Mouse (Mus musculus) MEL (cell line): ENCODE results near the gene Gm8439. TPM values are rescaled to one million over a fixed set of nuclear protein-coding genes. Genes with fewer than 3 reads are reported as not detected.

ENCODE experiments used
- DNase-seq: peaks from one replicate; pipeline ENCODE4 v3.0.0; 2011; ENCODE audit warnings: low read depth, low spot score
- H3K27ac ChIP-seq: 2 replicates; pipeline ENCODE4 v1.5.1; 2012; ENCODE audit warnings: low read depth, mild to moderate bottlenecking, control low read depth, low read length, moderate library complexity; ENCODE audit not compliant: control insufficient read depth
- H3K27me3 ChIP-seq, 2 experiments: fragments of 150-350 bp in 1 of 2; sonication (generic) in 1 of 2; 2 replicates each; pipeline ENCODE4 v1.6.1; 2012; ENCODE audit warnings: low read length in 2 of 2, mild to moderate bottlenecking in 2 of 2, improper control_type of control experiment in 1 of 2, moderate library complexity in 1 of 2; ENCODE audit not compliant: insufficient read depth in 2 of 2, control insufficient read depth in 1 of 2
- H3K36me3 ChIP-seq, 2 experiments: 2 replicates each; pipeline ENCODE4 v1.6.1; 2012 to 2014; ENCODE audit warnings: low read length in 2 of 2, improper control_type of control experiment in 1 of 2, inconsistent platforms in 1 of 2, mild to moderate bottlenecking in 1 of 2; ENCODE audit not compliant: insufficient read depth in 2 of 2, control insufficient read depth in 1 of 2
- H3K4me1 ChIP-seq, 2 experiments: fragments of 150-350 bp in 1 of 2; sonication (generic) in 1 of 2; 2 replicates each; pipeline ENCODE4 v1.6.1; 2012; ENCODE audit warnings: low read length in 2 of 2, improper control_type of control experiment in 1 of 2, mild to moderate bottlenecking in 1 of 2; ENCODE audit not compliant: insufficient read depth in 2 of 2, control insufficient read depth in 1 of 2
- H3K4me3 ChIP-seq, 2 experiments: fragments of 150-350 bp in 1 of 2; sonication (generic) in 1 of 2; 2 replicates each; pipeline ENCODE4 v1.5.1; 2012; ENCODE audit warnings: low read depth in 2 of 2, low read length in 2 of 2, mild to moderate bottlenecking in 2 of 2, moderate library complexity in 2 of 2, control low read depth in 1 of 2, improper control_type of control experiment in 1 of 2; ENCODE audit not compliant: control insufficient read depth in 1 of 2, insufficient read depth in 1 of 2
- H3K79me2 ChIP-seq: 2 replicates; pipeline ENCODE4 v1.6.1; 2012; ENCODE audit warnings: mild to moderate bottlenecking, low read length, moderate library complexity; ENCODE audit not compliant: control insufficient read depth, poor library complexity, insufficient read depth
- H3K9ac ChIP-seq: 2 replicates; pipeline ENCODE4 v1.6.1; 2012; ENCODE audit warnings: low read depth, mild to moderate bottlenecking, control low read depth, low read length, moderate library complexity; ENCODE audit not compliant: control insufficient read depth, poor library complexity, severe bottlenecking
- H3K9me3 ChIP-seq: fragments of 150-350 bp; sonication (generic); replicated peaks from 2 replicates; pipeline ENCODE4 v1.6.1; 2012; ENCODE audit warnings: mild to moderate bottlenecking, low read length, improper control_type of control experiment, moderate library complexity; ENCODE audit not compliant: insufficient read depth
- CTCF ChIP-seq, 3 experiments: IDR thresholded peaks in 2 of 3; conservative IDR thresholded peaks in 1 of 3; 2 replicates each; pipeline ENCODE4 v1.5.1; 2011 to 2012; ENCODE audit warnings: low read length in 3 of 3, low read depth in 2 of 3, mild to moderate bottlenecking in 2 of 3, improper control_type of control experiment in 1 of 3, inconsistent platforms in 1 of 3, mixed read lengths in 1 of 3, moderate library complexity in 1 of 3; ENCODE audit not compliant: control insufficient read depth in 1 of 3, insufficient read depth in 1 of 3, poor library complexity in 1 of 3, severe bottlenecking in 1 of 3
- GABPA ChIP-seq: IDR thresholded peaks from 2 replicates; pipeline ENCODE4 v1.6.1; 2012; ENCODE audit warnings: low read depth, mild to moderate bottlenecking, inconsistent platforms, low read length, improper control_type of control experiment, moderate library complexity
- HCFC1 ChIP-seq: IDR thresholded peaks from 2 replicates; pipeline ENCODE4 v1.6.1; 2012; ENCODE audit warnings: low read depth, mild to moderate bottlenecking, inconsistent platforms, low read length, improper control_type of control experiment, moderate library complexity
- JUND ChIP-seq: IDR thresholded peaks from 2 replicates; pipeline ENCODE4 v1.6.1; 2011; ENCODE audit warnings: low read depth, mild to moderate bottlenecking, improper control_type of control experiment, low read length
- KAT2A ChIP-seq: conservative IDR thresholded peaks from 2 replicates; pipeline ENCODE4 v1.6.1; 2012; ENCODE audit warnings: low read depth, low read length, improper control_type of control experiment, inconsistent platforms
- MEF2A ChIP-seq: IDR thresholded peaks from 2 replicates; pipeline ENCODE4 v1.6.1; 2014; ENCODE audit warnings: low read depth, mild to moderate bottlenecking, inconsistent platforms, low read length, improper control_type of control experiment; ENCODE audit not compliant: poor library complexity, insufficient replicate concordance, severe bottlenecking; ENCODE audit errors: extremely low read depth
- MYC ChIP-seq: IDR thresholded peaks from 2 replicates; pipeline ENCODE4 v1.6.1; 2011; ENCODE audit warnings: low read depth, mild to moderate bottlenecking, low read length, improper control_type of control experiment, moderate library complexity
- POLR2AphosphoS2 ChIP-seq: IDR thresholded peaks from 2 replicates; pipeline ENCODE4 v1.6.1; 2011; ENCODE audit warnings: low read length, improper control_type of control experiment
- RAD21 ChIP-seq: IDR thresholded peaks from 2 replicates; pipeline ENCODE4 v1.6.1; 2011; ENCODE audit warnings: mild to moderate bottlenecking, low read depth, low read length, improper control_type of control experiment
- TAL1 ChIP-seq: IDR thresholded peaks from 2 replicates; pipeline ENCODE4 v1.6.1; 2012; ENCODE audit warnings: mild to moderate bottlenecking, inconsistent platforms, low read length, moderate library complexity, mixed read lengths
- TCF12 ChIP-seq: IDR thresholded peaks from 2 replicates; pipeline ENCODE4 v1.6.1; 2014; ENCODE audit warnings: low read depth, mild to moderate bottlenecking, inconsistent platforms, low read length, improper control_type of control experiment, moderate library complexity
- USF1 ChIP-seq: IDR thresholded peaks from 2 replicates; pipeline ENCODE4 v1.6.1; 2014; ENCODE audit warnings: low read depth, mild to moderate bottlenecking, inconsistent platforms, low read length, improper control_type of control experiment, moderate library complexity
- USF2 ChIP-seq, 2 experiments: IDR thresholded peaks; 2 replicates each; pipeline ENCODE4 v1.6.1; 2011 to 2012; ENCODE audit warnings: improper control_type of control experiment in 2 of 2, low read length in 2 of 2, borderline replicate concordance in 1 of 2, inconsistent platforms in 1 of 2, low read depth in 1 of 2, mild to moderate bottlenecking in 1 of 2; ENCODE audit not compliant: insufficient read depth in 1 of 2
- ZC3H11A ChIP-seq: IDR thresholded peaks from 2 replicates; pipeline ENCODE4 v1.6.1; 2012; ENCODE audit warnings: low read depth, mild to moderate bottlenecking, inconsistent platforms, low read length, improper control_type of control experiment
- ZNF384 ChIP-seq: IDR thresholded peaks from 2 replicates; pipeline ENCODE4 v1.6.1; 2012; ENCODE audit warnings: low read depth, mild to moderate bottlenecking, inconsistent platforms, low read length, improper control_type of control experiment
- polyA plus RNA-seq, 2 experiments: library from polyadenylated mRNA; stranded (reverse) in 1 of 2; unstranded in 1 of 2; fragments of >175 nt in 1 of 2; fragments of >200 nt in 1 of 2; gene quantifications; 2 replicates each; pipeline versions ENCODE4 v1.2.1 to v1.2.4; 2012; ENCODE audit warnings: low replicate concordance in 2 of 2, low read depth in 1 of 2; ENCODE audit not compliant: insufficient read length in 2 of 2, insufficient read depth in 1 of 2, missing spikeins in 1 of 2
- total RNA-seq: library from RNA; depleted of rRNA; stranded (reverse); fragments of 300-350 nt; gene quantifications from 2 replicates; pipeline ENCODE4 v1.2.3, GENCODE M21; 2012

Gene Gm8439
- total and polyA plus RNA-seq, 3 experiments, result not detected

DNA sequence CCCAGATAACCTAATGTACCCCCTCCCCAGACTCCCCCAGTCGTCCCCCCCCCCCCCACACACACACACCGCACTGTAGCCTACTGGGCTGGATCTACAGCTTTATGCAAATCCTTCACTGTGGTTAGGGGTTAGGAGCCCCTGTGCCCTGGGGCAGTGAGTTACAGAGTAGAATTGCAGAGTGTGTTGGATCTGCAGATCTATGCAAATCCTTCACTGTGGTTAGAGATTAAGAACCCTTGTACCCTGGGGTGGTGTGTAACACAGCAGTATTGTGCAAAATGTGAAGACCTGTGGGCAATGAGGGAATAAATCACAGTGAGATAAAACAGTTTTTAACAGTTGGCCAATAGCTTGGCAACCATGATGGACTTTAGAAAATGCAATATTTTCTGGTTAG is 10.4 kb downstream of the Gm8439 start:
- Histone ChIP-seq H3K9me3 (no peaks in the 10 kb centered on the region), H3K4me1 (no peaks in the 10 kb centered on the region), H3K27ac (no peak overlapping the region), H3K9ac (no peak overlapping the region), H3K79me2 (no peaks in the 10 kb centered on the region), H3K36me3 (no peaks in the 10 kb centered on the region), H3K27me3 (peaks cover 0 to 3% of the 10 kb centered on the region in 2 experiments; a peak in 2 of 4 replicates), H3K4me3 (no peak overlapping the region)
- DNase-seq, result no peak
- TF ChIP-seq TAL1 (no peak), USF2 (IDR thresholded peaks at IDR 0.05; ENCODE audit: borderline replicate concordance in 1 of 2, insufficient read depth in 1 of 2, low read depth in 1 of 2, low read length in 2 of 2) (no peak), HCFC1 (no peak), ZNF384 (no peak), POLR2AphosphoS2 (no peak), ZC3H11A (no peak), GABPA (no peak), MEF2A (no peak), MYC (no peak), RAD21 (no peak), USF1 (no peak), CTCF (IDR thresholded peaks at IDR 0.05 in 2 of 3, conservative IDR thresholded peaks at IDR 0.05 in 1 of 3; ENCODE audit: control insufficient read depth in 1 of 3, insufficient read depth in 1 of 3, low read depth in 2 of 3, low read length in 3 of 3, poor library complexity in 1 of 3, severe bottlenecking in 1 of 3) (no peak), TCF12 (no peak), KAT2A (no peak)

DNA sequence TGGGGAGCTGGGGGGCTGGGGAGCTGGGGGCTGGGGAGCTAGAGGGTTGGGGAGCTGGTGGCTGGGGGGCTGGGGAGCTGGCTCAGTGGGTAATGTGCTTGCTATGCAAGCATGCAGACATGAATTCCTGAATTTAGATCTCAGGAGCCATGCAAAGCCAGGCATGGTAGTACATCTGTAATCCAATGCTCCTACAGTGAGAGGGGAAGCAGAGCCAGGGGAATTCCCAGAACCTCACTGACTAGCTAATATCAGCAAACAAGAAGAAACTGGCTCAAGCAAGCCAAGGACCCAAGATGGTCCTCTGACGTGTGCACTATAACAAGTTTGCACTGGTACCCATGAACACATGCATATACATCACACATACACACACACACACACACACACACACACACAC is 13.2 kb downstream of the Gm8439 start:
- H3K9ac ChIP-seq, result no peak overlapping the region
- TF ChIP-seq JUND (no peak), USF1 (no peak), CTCF (IDR thresholded peaks at IDR 0.05 in 2 of 3, conservative IDR thresholded peaks at IDR 0.05 in 1 of 3; ENCODE audit: control insufficient read depth in 1 of 3, insufficient read depth in 1 of 3, low read depth in 2 of 3, low read length in 3 of 3, poor library complexity in 1 of 3, severe bottlenecking in 1 of 3) (no peak)
- TF ChIP-seq, all 39 proteins: peak for 0
- DNase-seq, result no peak
- Histone ChIP-seq H3K9me3 (no peaks in the 10 kb centered on the region), H3K4me1 (no peaks in the 10 kb centered on the region), H3K4me3 (no peak overlapping the region), H3K36me3 (no peaks in the 10 kb centered on the region), H3K79me2 (no peaks in the 10 kb centered on the region), H3K27ac (no peak overlapping the region), H3K27me3 (no peaks in the 10 kb centered on the region)
